Mouse (Mus musculus): Measurements from ENCODE around the gene Cyfip2.

GRCm38 (mm10) chr11:46211858-46212257 is 100.8 kb downstream of the Cyfip2 start:
- no peak for TF ChIP-seq CTCF (IDR thresholded peaks at IDR 0.05)
- TF ChIP-seq EP300 (IDR thresholded peaks at IDR 0.05): no peak
